Mouse (Mus musculus) forebrain, embryonic 14.5 days (tissue): ENCODE results near the gene Col27a1. TPM values are rescaled to one million over a fixed set of nuclear protein-coding genes. Genes with fewer than 3 reads are reported as not detected.
"Not testable (repeated sequence)": the region's sequence is repeated elsewhere in the genome, so short reads cannot be mapped to it uniquely, and the experiment has no call there.

Experiments
- ATAC-seq: fragments of 200-750 bp; cut with Nextera tagmentation; 2 replicates; pipeline ENCODE4 v1.8.0; 2017; ENCODE audit warnings: mild to moderate bottlenecking, moderate library complexity
- DNase-seq: peaks from one replicate; pipeline ENCODE4 v3.0.0-alpha.2; 2015; ENCODE audit warnings: low spot score
- H3K27ac ChIP-seq: fragments of 300-500 bp; sonication (generic); 2 replicates; pipeline ENCODE4 v1.5.1; 2014; ENCODE audit warnings: low read depth, mild to moderate bottlenecking, control low read depth, low read length, moderate library complexity
- H3K27me3 ChIP-seq: fragments of 300-500 bp; sonication (generic); replicated peaks from 2 replicates; pipeline ENCODE4 v1.6.1; 2014; ENCODE audit warnings: low read length, control low read depth, mixed read lengths; ENCODE audit not compliant: control insufficient read depth, insufficient read depth
- H3K36me3 ChIP-seq: fragments of 300-500 bp; sonication (generic); 2 replicates; pipeline ENCODE4 v1.6.1; 2014; ENCODE audit warnings: low read length, control low read depth; ENCODE audit not compliant: control insufficient read depth, insufficient read depth
- H3K4me1 ChIP-seq: fragments of 300-500 bp; sonication (generic); 2 replicates; pipeline ENCODE4 v1.6.1; 2014; ENCODE audit warnings: antibody characterized with exemption, low read length, control low read depth; ENCODE audit not compliant: control insufficient read depth, insufficient read depth
- H3K4me2 ChIP-seq: fragments of 300-500 bp; sonication (generic); 2 replicates; pipeline ENCODE4 v1.6.1; 2014; ENCODE audit warnings: mild to moderate bottlenecking, control low read depth, low read length
- H3K4me3 ChIP-seq: fragments of 300-500 bp; sonication (generic); 2 replicates; pipeline ENCODE4 v1.5.1; 2014; ENCODE audit warnings: low read depth, low read length, control low read depth
- H3K9ac ChIP-seq: fragments of 300-500 bp; sonication (generic); 2 replicates; pipeline ENCODE4 v1.6.1; 2014; ENCODE audit warnings: mild to moderate bottlenecking, low read length, control low read depth, moderate library complexity
- H3K9me3 ChIP-seq: fragments of 300-500 bp; sonication (generic); replicated peaks from 2 replicates; pipeline ENCODE4 v1.6.1; 2016; ENCODE audit warnings: low read length, control low read depth, mixed read lengths; ENCODE audit not compliant: control insufficient read depth
- WGBS: fragments of 180-500 bp; shearing (Covaris S2); extraction: QIAGEN DNeasy Blood & Tissue Kit; methylation state at CpG from one replicate; pipeline ENCODE4 v1.1.7; 2014; 5-methylcytosine and 5-hydroxymethylcytosine counted together
- polyA plus RNA-seq: library from polyadenylated mRNA; unstranded; fragments of >200 nt; fragmentation: Nextera tagmentation; extraction: Ambion mirVana; gene quantifications from 2 replicates; pipeline ENCODE4 v1.2.1, GENCODE M21; 2014

Gene Col27a1
- polyA plus RNA-seq, 1 experiment from 2014 or later = 0.57 TPM

DNA sequence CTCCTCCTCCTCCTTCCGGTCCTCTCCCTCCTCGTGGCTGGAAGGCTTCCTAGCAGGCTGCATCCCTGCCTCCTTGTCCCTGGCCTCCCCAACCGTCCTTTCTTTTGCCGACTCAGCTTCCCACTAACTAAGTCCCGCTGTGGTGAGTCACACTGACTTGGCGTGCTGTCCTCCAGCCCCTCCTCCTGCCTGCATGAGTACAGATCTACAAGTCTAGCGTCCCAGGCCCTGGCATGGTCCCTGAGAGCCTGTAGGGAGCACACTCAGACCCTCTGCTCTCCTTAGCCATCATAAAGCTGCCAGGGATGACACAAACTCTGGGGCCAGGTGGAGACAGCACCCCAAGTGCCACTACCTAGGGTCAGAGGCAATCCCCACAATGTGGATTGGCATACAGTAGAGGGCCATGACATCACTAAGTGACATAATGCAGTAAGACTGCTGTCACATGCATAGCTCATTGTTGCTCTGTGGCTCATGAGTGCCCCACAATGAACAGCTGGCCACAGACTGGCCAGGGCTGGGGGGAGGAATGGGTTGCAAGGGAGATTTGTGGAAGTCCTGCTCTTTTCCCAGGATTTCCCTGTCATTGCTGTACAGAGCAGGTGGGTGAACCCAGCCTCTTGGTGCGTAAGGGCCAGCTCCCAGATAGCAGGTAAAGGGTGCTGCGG is 102.4 kb downstream of the Col27a1 start:
- no peak overlapping the region for H3K9ac ChIP-seq
- WGBS = 72% methylated on average over 9 of the region's 9 CpGs
- H3K36me3 ChIP-seq = no peaks in the 10 kb centered on the region
- ATAC-seq (0 out of 2 replicates have a peak, but pooled peaks have one; percentile 21), DNase-seq (no peak)
- H3K4me3 ChIP-seq = no peak overlapping the region
- H3K4me2 ChIP-seq = no peak overlapping the region
- H3K4me1 ChIP-seq = no peaks in the 10 kb centered on the region
- H3K27me3 ChIP-seq = no peaks in the 10 kb centered on the region
- no peaks in the 10 kb centered on the region for H3K9me3 ChIP-seq
- H3K27ac ChIP-seq = no peak overlapping the region

DNA sequence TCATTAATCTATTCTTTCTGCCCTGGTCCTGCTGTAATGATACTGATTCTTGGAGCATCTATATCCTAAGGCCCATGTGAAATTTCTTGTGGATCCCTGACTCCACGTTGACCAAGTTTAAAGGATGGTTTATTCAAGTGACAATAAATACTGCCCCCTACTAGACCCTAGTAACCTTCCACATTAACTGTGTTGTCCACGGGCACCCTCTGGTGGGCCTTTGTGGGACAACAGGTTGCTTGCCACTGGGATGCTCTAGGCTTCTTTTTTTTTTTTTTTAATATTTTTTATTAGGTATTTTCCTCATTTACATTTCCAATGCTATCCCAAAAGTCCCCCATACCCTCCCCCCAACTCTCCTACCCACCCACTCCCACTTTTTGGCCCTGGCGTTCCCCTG is 105.8 kb downstream of the Col27a1 start:
- DNase-seq = peak; percentile 72
- H3K9ac ChIP-seq, H3K27me3 ChIP-seq, H3K27ac ChIP-seq, ATAC-seq, H3K4me2 ChIP-seq, H3K4me1 ChIP-seq, H3K36me3 ChIP-seq, H3K9me3 ChIP-seq, H3K4me3 ChIP-seq: not testable (repeated sequence)
- 31% methylated on average over 3 of the region's 3 CpGs for WGBS

DNA sequence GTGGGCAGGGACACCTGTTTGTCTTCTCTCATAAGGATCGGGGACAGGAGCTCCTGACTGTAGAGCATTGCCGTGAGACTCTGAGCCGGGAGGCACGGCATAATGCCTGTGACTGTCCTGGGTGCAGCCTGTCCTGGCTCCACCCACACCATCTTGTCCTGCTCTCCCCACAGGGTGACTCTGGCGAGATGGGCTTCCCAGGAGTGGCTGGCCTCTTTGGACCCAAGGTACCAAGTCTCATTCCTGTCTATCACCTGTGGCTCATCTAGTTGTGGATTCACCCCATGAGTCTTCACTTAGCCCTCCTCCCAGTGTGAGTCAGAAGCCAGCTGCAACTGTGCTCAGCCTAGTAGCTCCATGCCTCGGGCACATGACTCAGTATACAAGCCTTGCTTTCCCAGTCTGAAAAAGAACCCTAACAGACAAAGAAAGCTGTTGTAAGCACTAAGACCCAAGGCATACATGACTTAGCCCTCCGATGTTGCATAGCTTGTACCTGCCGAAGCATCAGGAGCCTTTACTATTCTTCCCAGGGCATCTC is 109.5 kb downstream of the Col27a1 start:
- no peak for ATAC-seq

DNA sequence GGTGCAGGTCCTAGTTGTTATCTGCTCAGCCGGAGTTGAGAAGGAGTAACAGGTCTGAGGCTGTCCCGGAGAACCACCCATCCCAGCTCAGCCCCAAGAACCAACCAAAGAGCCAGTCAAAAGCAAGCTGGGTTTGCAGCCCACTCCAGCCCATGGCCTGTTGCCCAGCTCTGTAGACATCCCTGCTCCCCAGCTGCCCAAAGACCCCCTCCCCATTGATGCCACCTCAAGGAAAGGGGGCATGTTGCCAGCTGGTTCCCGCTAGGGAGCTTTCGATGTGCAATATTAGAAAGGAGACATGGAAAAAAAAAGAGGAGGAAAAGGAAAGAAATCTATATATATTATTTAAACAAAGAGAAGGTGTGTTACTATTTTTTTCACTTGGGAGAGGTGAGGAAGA is 119.6 kb downstream of the Col27a1 start:
- ATAC-seq (no peak), DNase-seq (no peak)
- WGBS = 89% methylated on average over 4 of the region's 4 CpGs
- Histone ChIP-seq H3K27me3 (no peaks in the 10 kb centered on the region), H3K9me3 (no peaks in the 10 kb centered on the region), H3K27ac (no peak overlapping the region), H3K4me2 (no peak overlapping the region), H3K4me1 (no peaks in the 10 kb centered on the region), H3K4me3 (no peak overlapping the region), H3K9ac (no peak overlapping the region), H3K36me3 (no peaks in the 10 kb centered on the region)

More for the DNA sequence above, 109.5 kb downstream of the Col27a1 start:
- Histone ChIP-seq H3K4me2 (no peak overlapping the region), H3K9me3 (no peaks in the 10 kb centered on the region), H3K9ac (no peak overlapping the region), H3K4me1 (no peaks in the 10 kb centered on the region), H3K36me3 (0 out of 2 replicates have a peak, but pooled peaks cover 4% of the 10 kb centered on the region), H3K27ac (no peak overlapping the region), H3K27me3 (no peaks in the 10 kb centered on the region), H3K4me3 (no peak overlapping the region)
- 85% methylated on average over 8 of the region's 8 CpGs for WGBS
- DNase-seq = no peak

GRCm38 (mm10) chr4:63338414-63339076 is 124.7 kb downstream of the Col27a1 start:
- Histone ChIP-seq H3K36me3 (no peaks in the 10 kb centered on the region), H3K9ac (no peak overlapping the region), H3K27me3 (no peaks in the 10 kb centered on the region), H3K4me1 (no peaks in the 10 kb centered on the region), H3K27ac (no peak overlapping the region), H3K4me3 (no peak overlapping the region), H3K4me2 (no peak overlapping the region), H3K9me3 (no peaks in the 10 kb centered on the region)
- DNase-seq (peak; percentile 14), ATAC-seq (no peak)
- WGBS = 63% methylated on average over 3 of the region's 3 CpGs

- Histone ChIP-seq H3K27ac (no peak overlapping the region), H3K9me3 (no peaks in the 10 kb centered on the region), H3K4me1 (no peaks in the 10 kb centered on the region), H3K4me3 (no peak overlapping the region), H3K4me2 (no peak overlapping the region), H3K36me3 (no peaks in the 10 kb centered on the region), H3K27me3 (no peaks in the 10 kb centered on the region), H3K9ac (no peak overlapping the region)
- WGBS = 66% methylated on average over 4 of the region's 4 CpGs
- no peak for ATAC-seq
- no peak for DNase-seq
Observed at GRCm38 (mm10) chr4:63342491-63342890, 128.7 kb downstream of the Col27a1 start.

- no peak overlapping the region for H3K27ac ChIP-seq
- H3K36me3 ChIP-seq = no peaks in the 10 kb centered on the region
- H3K27me3 ChIP-seq = no peaks in the 10 kb centered on the region
- 73% methylated on average over 3 of the region's 3 CpGs for WGBS
- DNase-seq = no peak
- H3K4me1 ChIP-seq = no peaks in the 10 kb centered on the region
- ATAC-seq = no peak
- H3K4me2 ChIP-seq = no peak overlapping the region
- H3K9me3 ChIP-seq = no peaks in the 10 kb centered on the region
- no peak overlapping the region for H3K9ac ChIP-seq
- no peak overlapping the region for H3K4me3 ChIP-seq
Observed at GRCm38 (mm10) chr4:63343608-63344007, 129.8 kb downstream of the Col27a1 start.

DNA sequence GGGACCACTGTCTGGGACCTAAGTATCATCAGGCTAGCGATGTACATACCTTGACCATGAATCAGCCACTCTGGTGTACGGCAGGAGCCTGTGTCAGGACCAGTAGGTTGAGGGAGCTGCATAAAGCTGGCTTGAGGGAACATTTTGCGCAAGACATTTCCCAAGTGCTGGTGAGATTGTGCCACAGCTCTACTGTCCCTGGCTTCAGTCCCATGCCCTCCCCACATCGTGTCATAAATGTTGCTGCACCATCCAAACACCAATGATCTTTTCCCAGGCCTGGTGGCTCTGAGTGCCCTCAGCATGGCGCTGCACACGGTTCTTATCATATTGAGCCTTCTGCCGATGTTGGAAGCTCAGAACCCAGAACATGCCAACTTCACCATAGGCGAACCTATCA is 130.5 kb downstream of the Col27a1 start, which contains the start of gene Orm1:
TSS of gene Orm1 (plus strand) at position 266 of the 400 bp plus-strand sequence.
- Histone ChIP-seq H3K9ac (no peak within 1 kb of the TSS), H3K36me3 (no peaks in the 10 kb centered on the region), H3K4me3 (no peak within 1 kb of the TSS), H3K9me3 (no peaks in the 10 kb centered on the region), H3K4me2 (no peak within 1 kb of the TSS), H3K27ac (no peak within 1 kb of the TSS), H3K27me3 (no peaks in the 10 kb centered on the region), H3K4me1 (no peaks in the 10 kb centered on the region)
- WGBS = 88% methylated on average over 8 of the region's 8 CpGs
- ATAC-seq = no peak
- no peak for DNase-seq

DNA sequence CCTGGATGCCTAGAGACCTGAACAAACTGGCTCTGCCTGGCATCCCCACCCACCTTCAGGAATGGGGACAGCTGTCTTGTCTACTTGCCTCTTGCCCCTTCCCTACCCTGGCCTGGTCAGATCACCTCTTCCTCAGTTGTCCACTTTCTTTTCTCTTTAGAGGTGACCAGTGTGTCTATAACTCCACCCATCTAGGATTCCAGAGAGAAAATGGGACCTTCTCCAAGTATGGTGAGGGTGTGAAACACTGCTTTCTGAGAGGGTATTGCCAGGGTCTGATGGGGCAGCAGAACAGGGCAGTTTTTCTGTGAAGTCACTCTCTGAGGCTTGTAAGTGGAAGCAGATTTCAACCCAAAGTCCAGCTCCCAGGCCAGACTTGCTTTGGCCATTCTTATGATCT is 131.5 kb downstream of the Col27a1 start:
- Histone ChIP-seq H3K4me1 (no peaks in the 10 kb centered on the region), H3K4me3 (no peak overlapping the region), H3K36me3 (no peaks in the 10 kb centered on the region), H3K4me2 (no peak overlapping the region), H3K9ac (no peak overlapping the region), H3K9me3 (no peaks in the 10 kb centered on the region), H3K27ac (no peak overlapping the region), H3K27me3 (no peaks in the 10 kb centered on the region)
- DNase-seq (no peak), ATAC-seq (no peak)
